Mouse (Mus musculus) hindbrain, postnatal 0 days (tissue): ENCODE results near the gene D630036H23Rik. TPM values are rescaled to one million over a fixed set of nuclear protein-coding genes. Genes with fewer than 3 reads are reported as not detected.

Experiments used
- ATAC-seq: fragments of 200-750 bp; cut with Nextera tagmentation; 2 replicates; pipeline ENCODE4 v1.8.0; 2017; ENCODE audit warnings: mild to moderate bottlenecking, moderate TSS enrichment, moderate library complexity
- DNase-seq: peaks from one replicate; pipeline ENCODE4 v3.0.0-alpha.2; 2015; ENCODE audit warnings: low spot score
- H3K27ac ChIP-seq: fragments of 300-500 bp; sonication (generic); 2 replicates; pipeline ENCODE4 v1.5.1; 2014; ENCODE audit warnings: mild to moderate bottlenecking
- H3K27me3 ChIP-seq: fragments of 300-500 bp; sonication (generic); 2 replicates; pipeline ENCODE4 v1.6.1; 2014; ENCODE audit warnings: low read length, mixed read lengths; ENCODE audit not compliant: insufficient read depth
- H3K36me3 ChIP-seq: fragments of 300-500 bp; sonication (generic); 2 replicates; pipeline ENCODE4 v1.6.1; 2014; ENCODE audit warnings: low read length, mixed read lengths; ENCODE audit not compliant: insufficient read depth
- H3K4me1 ChIP-seq: fragments of 300-500 bp; sonication (generic); 2 replicates; pipeline ENCODE4 v1.6.1; 2014; ENCODE audit warnings: antibody characterized with exemption, low read length, mixed read lengths; ENCODE audit not compliant: insufficient read depth
- H3K4me2 ChIP-seq: fragments of 300-500 bp; sonication (generic); 2 replicates; pipeline ENCODE4 v1.6.1; 2014; ENCODE audit warnings: low read depth, mild to moderate bottlenecking, low read length, moderate library complexity, mixed read lengths
- H3K4me3 ChIP-seq: fragments of 300-500 bp; sonication (generic); 2 replicates; pipeline ENCODE4 v1.5.1; 2014; ENCODE audit warnings: low read length
- H3K9ac ChIP-seq: fragments of 300-500 bp; sonication (generic); replicated peaks from 2 replicates; pipeline ENCODE4 v1.6.1; 2014; ENCODE audit warnings: mild to moderate bottlenecking, low read length, moderate library complexity, mixed read lengths
- H3K9me3 ChIP-seq: fragments of 300-500 bp; sonication (generic); 2 replicates; pipeline ENCODE4 v1.6.1; 2016; ENCODE audit warnings: low read length, mixed read lengths
- CTCF ChIP-seq: IDR thresholded peaks from 2 replicates; pipeline ENCODE4 v1.5.1; 2016; ENCODE audit warnings: antibody characterized with exemption, control low read depth, low read depth
- WGBS: fragments of 180-500 bp; shearing (Covaris S2); extraction: QIAGEN DNeasy Blood & Tissue Kit; methylation state at CpG from one replicate; pipeline ENCODE4 v1.1.7; 2014; 5-methylcytosine and 5-hydroxymethylcytosine counted together
- polyA plus RNA-seq: library from polyadenylated mRNA; unstranded; fragments of >200 nt; fragmentation: Nextera tagmentation; extraction: Ambion mirVana; gene quantifications from 2 replicates; pipeline ENCODE4 v1.2.1, GENCODE M21; 2015
- total RNA-seq: library from RNA; depleted of rRNA; stranded (reverse); fragments of >200 nt; gene quantifications from 2 replicates; pipeline ENCODE4 v1.2.3, GENCODE M21; 2014; rRNA removed

Gene D630036H23Rik
- total and polyA plus RNA-seq, 2 experiments from 2014 or later = 1.8 to 2.9 TPM

GRCm38 (mm10) chr12:36360064-36360463, 21.9 kb downstream of the D630036H23Rik start:
- H3K4me3 ChIP-seq = no peak overlapping the region
- no peak overlapping the region for H3K4me2 ChIP-seq
- ATAC-seq (no peak), DNase-seq (no peak)
- no peak overlapping the region for H3K9ac ChIP-seq
- H3K27ac ChIP-seq = no peak overlapping the region
- no peaks in the 10 kb centered on the region for H3K27me3 ChIP-seq
- no peak for TF ChIP-seq CTCF
- H3K36me3 ChIP-seq = no peaks in the 10 kb centered on the region
- WGBS = 85% methylated on average over 3 of the region's 3 CpGs
- H3K9me3 ChIP-seq = no peaks in the 10 kb centered on the region
- H3K4me1 ChIP-seq = no peaks in the 10 kb centered on the region

GRCm38 (mm10) chr12:36344131-36344530, 37.9 kb downstream of the D630036H23Rik start:
- Histone ChIP-seq H3K4me2 (no peak overlapping the region), H3K4me3 (no peak overlapping the region), H3K36me3 (no peaks in the 10 kb centered on the region), H3K4me1 (no peaks in the 10 kb centered on the region), H3K27me3 (no peaks in the 10 kb centered on the region), H3K9ac (no peak overlapping the region), H3K9me3 (no peaks in the 10 kb centered on the region), H3K27ac (no peak overlapping the region)
- no peak for TF ChIP-seq CTCF
- ATAC-seq (no peak), DNase-seq (no peak)
- 62% methylated on average over 4 of the region's 4 CpGs for WGBS

- WGBS = 65% methylated on average over 9 of the region's 9 CpGs
- TF ChIP-seq CTCF = no peak
- no peaks in the 10 kb centered on the region for H3K9me3 ChIP-seq
- ATAC-seq (no peak), DNase-seq (no peak)
- H3K27ac ChIP-seq = no peak overlapping the region
- H3K27me3 ChIP-seq = no peaks in the 10 kb centered on the region
- H3K4me1 ChIP-seq = no peaks in the 10 kb centered on the region
- no peak overlapping the region for H3K4me2 ChIP-seq
- no peak overlapping the region for H3K4me3 ChIP-seq
- no peak overlapping the region for H3K9ac ChIP-seq
- H3K36me3 ChIP-seq = no peaks in the 10 kb centered on the region
Measured at GRCm38 (mm10) chr12:36333837-36334281, 48.1 kb downstream of the D630036H23Rik start.

- Histone ChIP-seq H3K9me3 (no peaks in the 10 kb centered on the region), H3K4me1 (no peaks in the 10 kb centered on the region), H3K9ac (no peak overlapping the region), H3K27ac (no peak overlapping the region), H3K4me2 (no peak overlapping the region), H3K36me3 (no peaks in the 10 kb centered on the region), H3K27me3 (no peaks in the 10 kb centered on the region), H3K4me3 (no peak overlapping the region)
- DNase-seq (no peak), ATAC-seq (no peak)
- 93% methylated on average over 1 of the region's 1 CpGs for WGBS
- no peak for TF ChIP-seq CTCF
Measured at GRCm38 (mm10) chr12:36332676-36333075, 49.3 kb downstream of the D630036H23Rik start.

Other genes starting within 250 kb of the D630036H23Rik start
- gene Ankmy2, start 225.1 kb downstream of the D630036H23Rik start, total RNA-seq = 51.0 and 56.3 TPM in 2 replicates
- 72.1 and 74.1 TPM in 2 replicates for gene Ankmy2, start 225.1 kb downstream of the D630036H23Rik start, polyA plus RNA-seq
- gene Bzw2, start 224.1 kb downstream of the D630036H23Rik start, total RNA-seq = 156 and 184 TPM in 2 replicates
- 254 and 263 TPM in 2 replicates for gene Bzw2, start 224.1 kb downstream of the D630036H23Rik start, polyA plus RNA-seq
- gene Lrrc72, start 128.8 kb downstream of the D630036H23Rik start, total RNA-seq = not detected in 2 replicates
- not detected in 2 replicates for gene Lrrc72, start 128.8 kb downstream of the D630036H23Rik start, polyA plus RNA-seq
- 12.0 and 14.2 TPM in 2 replicates for gene Sostdc1, start 68.0 kb downstream of the D630036H23Rik start, total RNA-seq
- 28.9 and 32.4 TPM in 2 replicates for gene Sostdc1, start 68.0 kb downstream of the D630036H23Rik start, polyA plus RNA-seq
- gene Ispd, start 731 bp downstream of the D630036H23Rik start, total RNA-seq = 7.6 and 11.4 TPM in 2 replicates
- gene Ispd, start 731 bp downstream of the D630036H23Rik start, polyA plus RNA-seq = 13.3 and 13.9 TPM in 2 replicates